Mouse (Mus musculus): ENCODE data around the gene Rrbp1. TPM values are rescaled to one million over a fixed set of nuclear protein-coding genes. Genes with fewer than 3 reads are reported as not detected.

Rrbp1 gene
- polyA plus RNA-seq, 1 experiment from 2014 or later, result 106 TPM

GRCm38 (mm10) chr2:144009551-144010281 lies 1.3 kb downstream of the Rrbp1 start:
- ATAC-seq, result peak; percentile 47
- Histone ChIP-seq H3K27ac (ENCODE audit: low read length) (peak overlapping the region; percentile 99), H3K36me3 (ENCODE audit: control insufficient read depth, insufficient read depth, low read length) (no peaks in the 10 kb centered on the region; the same call in 1 of the 2 replicates), H3K27me3 (replicated peaks; ENCODE audit: control insufficient read depth, insufficient read depth, low read length) (no peaks in the 10 kb centered on the region), H3K9me3 (ENCODE audit: control insufficient read depth, low read length) (no peaks in the 10 kb centered on the region), H3K4me3 (ENCODE audit: low read length) (peak overlapping the region; percentile 97), H3K4me1 (ENCODE audit: control insufficient read depth, insufficient read depth, low read length) (peaks cover 52% of the 10 kb centered on the region), H3K4me2 (ENCODE audit: low read depth, low read length) (peak overlapping the region; percentile 73), H3K9ac (ENCODE audit: low read depth, low read length) (peak overlapping the region; percentile 98)
- WGBS, result 2% methylated on average over 30 of the region's 30 CpGs

- no peak for ATAC-seq
- Histone ChIP-seq H3K27me3 (replicated peaks; ENCODE audit: control insufficient read depth, insufficient read depth, low read length) (no peaks in the 10 kb centered on the region), H3K4me2 (ENCODE audit: low read depth, low read length) (peak overlapping the region; percentile 73), H3K27ac (ENCODE audit: low read length) (peak overlapping the region; percentile 99), H3K36me3 (ENCODE audit: control insufficient read depth, insufficient read depth, low read length) (no peaks in the 10 kb centered on the region; the same call in 1 of the 2 replicates), H3K4me1 (ENCODE audit: control insufficient read depth, insufficient read depth, low read length) (peaks cover 57% of the 10 kb centered on the region), H3K4me3 (ENCODE audit: low read length) (peak overlapping the region; percentile 97), H3K9me3 (ENCODE audit: control insufficient read depth, low read length) (no peaks in the 10 kb centered on the region), H3K9ac (ENCODE audit: low read depth, low read length) (peak overlapping the region; percentile 98)
- 62% methylated on average over 1 of the region's 1 CpGs for WGBS
Measured at GRCm38 (mm10) chr2:144009081-144009480, 2.0 kb downstream of the Rrbp1 start.

GRCm38 (mm10) chr2:144007211-144007610 lies 3.9 kb downstream of the Rrbp1 start:
- H3K27me3 ChIP-seq (replicated peaks; ENCODE audit: control insufficient read depth, insufficient read depth, low read length), result no peaks in the 10 kb centered on the region
- H3K4me3 ChIP-seq (ENCODE audit: low read length), result no peak overlapping the region
- H3K36me3 ChIP-seq (ENCODE audit: control insufficient read depth, insufficient read depth, low read length), result no peaks in the 10 kb centered on the region; the same call in 1 of the 2 replicates
- no peaks in the 10 kb centered on the region for H3K9me3 ChIP-seq (ENCODE audit: control insufficient read depth, low read length)
- H3K27ac ChIP-seq (ENCODE audit: low read length), result no peak overlapping the region
- ATAC-seq, result no peak
- WGBS, result 83% methylated on average over 4 of the region's 4 CpGs
- H3K9ac ChIP-seq (ENCODE audit: low read depth, low read length), result no peak overlapping the region
- H3K4me1 ChIP-seq (ENCODE audit: control insufficient read depth, insufficient read depth, low read length), result peaks cover 66% of the 10 kb centered on the region
- H3K4me2 ChIP-seq (ENCODE audit: low read depth, low read length), result no peak overlapping the region

GRCm38 (mm10) chr2:144006686-144007085 lies 4.4 kb downstream of the Rrbp1 start:
- Histone ChIP-seq H3K36me3 (ENCODE audit: control insufficient read depth, insufficient read depth, low read length) (no peaks in the 10 kb centered on the region; the same call in 1 of the 2 replicates), H3K4me1 (ENCODE audit: control insufficient read depth, insufficient read depth, low read length) (peaks cover 68% of the 10 kb centered on the region), H3K4me3 (ENCODE audit: low read length) (no peak overlapping the region), H3K27ac (ENCODE audit: low read length) (no peak overlapping the region), H3K27me3 (replicated peaks; ENCODE audit: control insufficient read depth, insufficient read depth, low read length) (no peaks in the 10 kb centered on the region), H3K4me2 (ENCODE audit: low read depth, low read length) (no peak overlapping the region), H3K9ac (ENCODE audit: low read depth, low read length) (no peak overlapping the region), H3K9me3 (ENCODE audit: control insufficient read depth, low read length) (no peaks in the 10 kb centered on the region)
- 67% methylated on average over 6 of the region's 6 CpGs for WGBS
- no peak for ATAC-seq

GRCm38 (mm10) chr2:144005166-144005955 lies 5.7 kb downstream of the Rrbp1 start:
- Histone ChIP-seq H3K9me3 (ENCODE audit: control insufficient read depth, low read length) (no peaks in the 10 kb centered on the region), H3K9ac (ENCODE audit: low read depth, low read length) (peak overlapping the region; percentile 23; the same call in 1 of the 2 replicates), H3K4me3 (ENCODE audit: low read length) (no peak overlapping the region), H3K27ac (ENCODE audit: low read length) (0 out of 2 replicates have a peak overlapping the region, but pooled peaks have one; percentile 39), H3K4me1 (ENCODE audit: control insufficient read depth, insufficient read depth, low read length) (peaks cover 68% of the 10 kb centered on the region), H3K36me3 (ENCODE audit: control insufficient read depth, insufficient read depth, low read length) (no peaks in the 10 kb centered on the region; the same call in 1 of the 2 replicates), H3K4me2 (ENCODE audit: low read depth, low read length) (no peak overlapping the region), H3K27me3 (replicated peaks; ENCODE audit: control insufficient read depth, insufficient read depth, low read length) (no peaks in the 10 kb centered on the region)
- ATAC-seq, result no peak
- WGBS, result 59% methylated on average over 6 of the region's 6 CpGs

GRCm38 (mm10) chr2:144003544-144003943 lies 7.5 kb downstream of the Rrbp1 start:
- H3K9ac ChIP-seq (ENCODE audit: low read depth, low read length), result no peak overlapping the region
- no peak overlapping the region for H3K27ac ChIP-seq (ENCODE audit: low read length)
- no peak overlapping the region for H3K4me3 ChIP-seq (ENCODE audit: low read length)
- no peaks in the 10 kb centered on the region for H3K36me3 ChIP-seq (ENCODE audit: control insufficient read depth, insufficient read depth, low read length)
- 48% methylated on average over 2 of the region's 2 CpGs for WGBS
- H3K9me3 ChIP-seq (ENCODE audit: control insufficient read depth, low read length), result no peaks in the 10 kb centered on the region
- ATAC-seq, result no peak
- H3K4me2 ChIP-seq (ENCODE audit: low read depth, low read length), result no peak overlapping the region
- no peaks in the 10 kb centered on the region for H3K27me3 ChIP-seq (replicated peaks; ENCODE audit: control insufficient read depth, insufficient read depth, low read length)
- H3K4me1 ChIP-seq (ENCODE audit: control insufficient read depth, insufficient read depth, low read length), result peaks cover 57% of the 10 kb centered on the region

GRCm38 (mm10) chr2:144002229-144002984 lies 8.7 kb downstream of the Rrbp1 start:
- ATAC-seq, result peak; percentile 57
- WGBS, result 77% methylated on average over 5 of the region's 5 CpGs

GRCm38 (mm10) chr2:143992977-143993376 lies 18.1 kb downstream of the Rrbp1 start:
- H3K27me3 ChIP-seq (replicated peaks; ENCODE audit: control insufficient read depth, insufficient read depth, low read length), result no peaks in the 10 kb centered on the region
- H3K4me3 ChIP-seq (ENCODE audit: low read length), result no peak overlapping the region
- no peaks in the 10 kb centered on the region for H3K9me3 ChIP-seq (ENCODE audit: control insufficient read depth, low read length)
- WGBS, result 82% methylated on average over 1 of the region's 1 CpGs
- H3K36me3 ChIP-seq (ENCODE audit: control insufficient read depth, insufficient read depth, low read length), result no peaks in the 10 kb centered on the region
- no peak overlapping the region for H3K27ac ChIP-seq (ENCODE audit: low read length)
- H3K9ac ChIP-seq (ENCODE audit: low read depth, low read length), result no peak overlapping the region
- ATAC-seq, result no peak
- H3K4me1 ChIP-seq (ENCODE audit: control insufficient read depth, insufficient read depth, low read length), result peaks cover 15% of the 10 kb centered on the region
- no peak overlapping the region for H3K4me2 ChIP-seq (ENCODE audit: low read depth, low read length)

More at GRCm38 (mm10) chr2:144002229-144002984, 8.7 kb downstream of the Rrbp1 start:
- Histone ChIP-seq H3K27me3 (replicated peaks; ENCODE audit: control insufficient read depth, insufficient read depth, low read length) (no peaks in the 10 kb centered on the region), H3K4me1 (ENCODE audit: control insufficient read depth, insufficient read depth, low read length) (peaks cover 48% of the 10 kb centered on the region), H3K9ac (ENCODE audit: low read depth, low read length) (no peak overlapping the region), H3K4me3 (ENCODE audit: low read length) (no peak overlapping the region), H3K27ac (ENCODE audit: low read length) (peak overlapping the region; percentile 38; the same call in 1 of the 2 replicates), H3K4me2 (ENCODE audit: low read depth, low read length) (0 out of 2 replicates have a peak overlapping the region, but pooled peaks have one; percentile 20), H3K9me3 (ENCODE audit: control insufficient read depth, low read length) (no peaks in the 10 kb centered on the region), H3K36me3 (ENCODE audit: control insufficient read depth, insufficient read depth, low read length) (no peaks in the 10 kb centered on the region)
